Mouse (Mus musculus) cortical plate, adult 2 months (tissue): ENCODE data around the gene Zfp90. TPM values are rescaled to one million over a fixed set of nuclear protein-coding genes. Genes with fewer than 3 reads are reported as not detected.
"Not testable (repeated sequence)": the region's sequence is repeated elsewhere in the genome, so short reads cannot be mapped to it uniquely, and the experiment has no call there.

Experiments used
- H3K27ac ChIP-seq: fragments of 200-500 bp; 2 replicates; pipeline ENCODE4 v1.5.1; 2012; ENCODE audit warnings: low read length, control low read depth, inconsistent platforms; ENCODE audit not compliant: insufficient read depth
- H3K4me1 ChIP-seq: fragments of 200-500 bp; 2 replicates; pipeline ENCODE4 v1.6.1; 2011; ENCODE audit warnings: low read length; ENCODE audit not compliant: control insufficient read depth, insufficient read depth
- H3K4me3 ChIP-seq: fragments of 200-500 bp; 2 replicates; pipeline ENCODE4 v1.5.1; 2011; ENCODE audit warnings: mild to moderate bottlenecking, low read length, control low read depth; ENCODE audit not compliant: insufficient read depth
- CTCF ChIP-seq: fragments of 200-500 bp; IDR thresholded peaks from 2 replicates; pipeline ENCODE4 v1.5.1; 2011; ENCODE audit warnings: mild to moderate bottlenecking, control low read depth, low read length; ENCODE audit not compliant: insufficient read depth; ENCODE audit errors: extremely low read depth
- POLR2A ChIP-seq: fragments of 200-500 bp; IDR thresholded peaks from 2 replicates; pipeline ENCODE4 v1.6.1; 2011; ENCODE audit warnings: mild to moderate bottlenecking, low read length, control low read depth; ENCODE audit not compliant: insufficient read depth; ENCODE audit errors: extremely low read depth
- polyA plus RNA-seq: library from polyadenylated mRNA; depleted of rRNA; stranded (reverse); fragments of >200 nt; gene quantifications from 2 replicates; pipeline ENCODE4 v1.2.3, GENCODE M21; 2012

Zfp90 gene
- polyA plus RNA-seq, 1 experiment: 11.7 TPM

DNA sequence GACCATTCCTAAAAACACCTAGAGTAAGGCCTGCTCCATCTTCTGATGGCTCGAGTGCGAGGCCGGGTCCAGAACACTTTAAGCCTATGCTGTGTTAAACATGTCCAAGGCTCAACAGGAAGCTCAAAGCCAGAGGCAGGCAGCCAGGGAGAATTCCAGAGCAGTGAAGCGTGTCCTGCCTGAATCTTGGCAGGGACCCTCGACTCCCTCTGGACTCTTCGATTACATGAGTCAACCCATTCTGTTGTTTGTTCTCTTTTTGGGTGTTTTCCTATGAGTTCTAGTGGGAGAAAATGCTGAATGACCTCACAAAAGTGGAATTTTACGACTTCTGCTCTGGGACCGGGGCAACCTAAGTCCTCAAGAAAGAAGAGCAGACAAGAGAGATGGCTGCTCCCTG is 15.4 kb upstream of the Zfp90 start:
- Histone ChIP-seq H3K4me3 (no peak overlapping the region), H3K4me1 (no peaks in the 10 kb centered on the region), H3K27ac (no peak overlapping the region)
- TF ChIP-seq POLR2A: no peak
- TF ChIP-seq CTCF: no peak

DNA sequence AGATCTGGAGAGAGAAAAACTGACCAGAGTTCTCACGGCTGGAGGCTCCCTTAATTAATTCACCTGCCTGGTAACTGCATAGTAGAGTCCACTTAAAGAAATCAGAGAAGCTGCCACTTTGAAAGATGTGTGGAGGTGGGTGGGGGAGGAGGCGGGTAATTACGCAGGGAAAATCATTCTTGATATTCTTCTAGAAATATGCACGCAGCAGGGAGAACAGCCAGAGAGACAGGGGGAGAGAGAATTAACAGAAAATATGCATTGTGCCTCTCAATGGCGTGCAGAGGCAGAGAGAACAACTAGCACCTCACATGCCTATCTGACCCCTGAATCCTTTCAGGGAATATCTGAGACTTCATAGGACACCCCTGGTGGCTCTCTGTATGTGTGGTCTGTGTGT is 14.9 kb upstream of the Zfp90 start:
- no peak overlapping the region for H3K4me3 ChIP-seq
- no peaks in the 10 kb centered on the region for H3K4me1 ChIP-seq
- TF ChIP-seq CTCF (no peak), POLR2A (no peak)
- H3K27ac ChIP-seq: no peak overlapping the region

DNA sequence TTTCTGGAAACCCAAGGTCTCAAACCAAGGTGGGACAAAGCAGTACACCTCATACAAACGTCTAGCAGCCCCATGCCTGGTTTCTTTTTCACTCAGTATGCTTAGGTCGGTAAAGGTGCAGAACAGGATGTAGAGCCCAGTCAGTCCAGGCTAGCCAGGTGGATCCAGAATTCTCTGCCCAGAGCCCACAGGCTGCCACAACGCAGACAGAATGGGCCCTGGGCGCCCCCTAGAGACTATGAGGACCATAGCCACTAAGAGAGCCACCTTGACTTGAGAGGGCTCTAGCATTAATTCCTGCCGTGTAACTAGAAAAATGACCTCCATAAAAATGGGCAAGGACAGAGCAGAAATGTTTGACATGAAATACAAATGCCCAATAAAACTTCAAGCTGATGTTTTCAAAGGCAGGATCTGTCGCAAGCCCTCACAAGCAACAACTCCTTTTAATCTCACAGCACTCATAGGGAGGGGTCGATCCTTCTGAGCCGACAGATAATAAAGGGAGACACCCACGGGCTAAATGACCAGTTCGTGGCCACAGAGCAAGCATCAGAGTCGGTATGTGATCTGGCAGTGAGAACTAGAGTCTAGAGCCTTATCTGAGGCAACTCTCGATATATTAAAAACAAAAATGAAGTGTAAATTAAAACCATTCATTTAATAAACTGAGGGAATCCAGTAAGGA is 11.7 kb upstream of the Zfp90 start:
- TF ChIP-seq CTCF (peak; percentile 71), POLR2A (no peak)
- H3K4me3 ChIP-seq: no peak overlapping the region
- H3K27ac ChIP-seq: no peak overlapping the region
- H3K4me1 ChIP-seq: no peaks in the 10 kb centered on the region

DNA sequence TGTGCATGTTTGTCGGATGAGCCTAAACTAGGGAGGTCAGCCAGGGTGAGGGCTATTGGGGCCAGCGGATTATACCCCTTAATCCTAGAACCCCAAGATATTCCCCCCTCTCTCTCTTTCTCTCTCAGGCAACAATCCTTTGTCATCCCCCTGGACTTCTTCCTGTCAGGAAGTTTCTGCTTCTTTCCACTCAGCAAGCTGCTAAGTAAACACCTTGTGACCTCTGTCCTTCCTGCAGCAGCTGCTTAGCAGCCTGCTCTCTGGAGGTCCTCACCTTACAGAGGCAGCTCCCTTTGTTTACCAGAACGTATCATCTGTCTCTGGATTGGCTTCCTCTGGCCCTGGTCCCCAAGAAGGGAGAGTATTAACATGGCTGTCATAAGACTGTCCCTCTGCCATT is 10.3 kb upstream of the Zfp90 start:
- TF ChIP-seq POLR2A (no peak), CTCF (no peak)
- no peaks in the 10 kb centered on the region for H3K4me1 ChIP-seq
- no peak overlapping the region for H3K4me3 ChIP-seq
- no peak overlapping the region for H3K27ac ChIP-seq

DNA sequence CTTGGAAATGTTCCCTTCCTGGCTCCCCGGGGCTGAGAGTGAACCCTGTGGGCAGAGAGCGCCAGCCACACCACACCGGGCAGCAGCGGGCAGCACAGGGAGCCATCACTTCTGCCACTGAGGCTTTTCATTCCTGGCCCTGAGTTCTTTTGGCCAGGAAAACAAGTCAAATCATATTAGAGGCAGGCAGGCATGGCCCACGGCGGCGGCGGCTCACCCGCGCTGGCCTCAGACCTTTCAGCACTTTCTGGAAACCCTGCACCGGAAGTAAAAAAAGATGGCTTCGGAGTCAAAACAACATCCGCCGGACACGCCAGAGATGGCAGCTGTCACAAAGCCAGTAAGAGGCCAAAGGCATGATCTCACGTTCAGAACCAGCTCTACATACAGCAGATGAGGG is 9.3 kb upstream of the Zfp90 start:
- Histone ChIP-seq H3K4me3 (no peak overlapping the region), H3K4me1 (no peaks in the 10 kb centered on the region), H3K27ac (no peak overlapping the region)
- no peak for TF ChIP-seq POLR2A
- no peak for TF ChIP-seq CTCF

DNA sequence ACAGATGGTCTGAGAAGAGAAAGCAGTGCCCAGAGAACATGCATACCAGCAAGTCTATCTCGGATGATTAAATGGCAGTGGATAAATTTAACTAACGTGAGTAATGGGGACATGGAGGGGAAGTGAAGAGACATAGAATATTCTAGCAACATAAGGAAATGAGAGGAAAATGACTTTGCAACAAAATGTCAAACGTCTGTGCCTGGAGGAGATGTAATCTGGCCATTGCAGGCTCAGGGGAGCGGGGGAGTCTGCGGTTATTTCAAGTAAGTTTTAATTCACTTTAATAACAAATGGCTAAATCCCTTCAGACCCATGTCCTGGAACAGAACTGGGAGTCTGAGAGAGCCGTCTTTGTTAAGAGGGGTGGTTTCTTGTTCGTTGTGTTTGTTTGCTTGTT is 5.1 kb upstream of the Zfp90 start:
- Histone ChIP-seq H3K4me3 (no peak overlapping the region), H3K4me1 (no peaks in the 10 kb centered on the region), H3K27ac (no peak overlapping the region)
- no peak for TF ChIP-seq CTCF
- no peak for TF ChIP-seq POLR2A

DNA sequence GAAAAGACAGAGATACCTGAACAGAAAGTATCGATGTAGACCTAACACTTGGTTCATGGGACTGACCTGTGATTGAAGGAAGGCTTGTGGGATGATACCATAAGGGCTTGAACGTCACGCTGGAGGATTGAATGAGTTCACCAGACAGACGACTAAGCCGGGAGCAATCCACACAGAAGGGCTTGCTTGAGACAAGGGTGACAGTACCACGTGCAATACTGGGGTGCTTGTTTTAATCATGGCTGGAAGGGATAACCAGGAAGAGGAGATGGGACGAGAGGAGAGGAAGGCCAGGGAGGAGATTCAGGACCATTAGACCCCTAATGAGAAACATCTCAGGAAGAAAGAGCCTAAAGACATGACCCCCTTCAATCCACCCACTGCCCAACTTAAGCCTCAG is 4.6 kb upstream of the Zfp90 start:
- Histone ChIP-seq H3K4me1 (no peaks in the 10 kb centered on the region), H3K4me3 (no peak overlapping the region), H3K27ac (no peak overlapping the region)
- TF ChIP-seq CTCF (no peak), POLR2A (no peak)

DNA sequence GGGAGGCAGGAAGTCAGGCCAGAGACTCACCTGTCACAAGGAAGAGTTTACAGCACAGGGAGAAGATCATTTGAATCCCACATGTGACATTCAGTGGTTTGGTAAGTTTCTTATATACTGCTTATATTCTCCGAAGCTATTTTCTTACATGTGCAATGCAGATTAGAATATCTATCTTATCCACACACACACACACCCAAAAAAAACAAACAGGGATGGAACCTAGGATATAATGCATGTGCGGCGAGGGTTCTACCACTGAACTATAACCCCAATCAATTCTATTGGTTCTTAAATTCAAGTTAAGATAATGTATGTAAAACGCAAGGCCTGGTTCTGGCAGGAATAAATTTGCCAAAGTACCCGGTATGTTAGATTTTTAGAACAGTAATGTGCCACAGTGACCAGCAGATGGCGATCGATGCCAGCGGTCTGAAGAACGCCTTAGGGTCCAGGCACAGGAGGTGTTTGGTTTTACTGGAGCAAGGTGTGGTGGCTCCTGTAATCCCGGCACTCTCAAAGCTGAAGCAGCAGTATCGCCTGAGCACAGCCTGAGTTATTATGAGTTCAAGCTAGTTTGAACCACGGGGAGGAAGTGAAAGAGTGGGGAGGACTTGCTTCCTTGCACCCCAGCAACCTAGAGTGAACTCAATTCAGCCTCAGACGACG is 3.2 kb upstream of the Zfp90 start:
- TF ChIP-seq POLR2A (no peak), CTCF (peak; percentile 90)
- no peak overlapping the region for H3K4me3 ChIP-seq
- no peaks in the 10 kb centered on the region; the same call in 1 of the 2 replicates for H3K4me1 ChIP-seq
- H3K27ac ChIP-seq: no peak overlapping the region

DNA sequence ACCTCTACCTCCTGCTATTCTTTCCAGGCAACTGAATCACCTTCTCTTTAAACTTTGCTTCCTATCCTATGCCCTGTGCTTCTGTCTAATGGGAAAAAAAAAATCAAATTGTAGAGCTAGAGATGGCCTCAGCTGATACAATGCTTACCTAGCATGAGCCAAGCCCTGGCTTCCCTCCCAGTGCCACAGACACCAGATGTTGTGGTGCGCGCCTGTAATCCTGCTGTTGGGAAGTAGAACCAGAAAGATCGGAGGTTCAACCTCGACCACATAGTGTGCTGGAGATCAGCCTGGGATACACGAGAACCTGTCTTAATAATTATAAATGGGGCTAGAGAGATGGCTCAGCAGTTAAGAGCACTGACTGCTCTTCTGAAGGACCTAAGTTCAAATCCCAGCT is 2.6 kb downstream of the Zfp90 start:
- TF ChIP-seq POLR2A: no peak
- Histone ChIP-seq H3K4me3 (no peak overlapping the region), H3K4me1 (no peaks in the 10 kb centered on the region; the same call in 1 of the 2 replicates), H3K27ac (no peak overlapping the region)

DNA sequence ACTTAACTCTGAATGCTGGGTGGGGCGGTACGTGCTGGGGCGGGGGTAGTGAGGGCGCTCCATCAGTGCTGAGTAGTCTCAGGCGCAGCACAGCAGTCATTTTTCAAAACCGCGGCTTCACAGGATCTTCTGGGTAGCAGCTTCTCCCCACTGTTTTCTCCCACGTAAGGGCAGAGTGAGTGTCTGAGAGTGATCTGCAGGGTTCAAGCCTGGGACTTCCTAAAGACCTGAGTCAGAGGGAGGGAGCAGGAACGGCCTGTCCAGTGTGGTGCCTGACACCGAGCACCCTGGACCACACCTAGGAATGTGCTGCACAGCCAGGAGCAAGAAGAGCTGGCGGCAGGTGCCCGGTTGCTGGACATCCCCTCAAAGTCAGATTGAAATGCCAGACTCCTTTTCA is 16.0 kb downstream of the Zfp90 start:
- Histone ChIP-seq H3K4me3 (no peak overlapping the region), H3K4me1 (no peaks in the 10 kb centered on the region), H3K27ac (no peak overlapping the region)
- no peak for TF ChIP-seq CTCF
- no peak for TF ChIP-seq POLR2A

DNA sequence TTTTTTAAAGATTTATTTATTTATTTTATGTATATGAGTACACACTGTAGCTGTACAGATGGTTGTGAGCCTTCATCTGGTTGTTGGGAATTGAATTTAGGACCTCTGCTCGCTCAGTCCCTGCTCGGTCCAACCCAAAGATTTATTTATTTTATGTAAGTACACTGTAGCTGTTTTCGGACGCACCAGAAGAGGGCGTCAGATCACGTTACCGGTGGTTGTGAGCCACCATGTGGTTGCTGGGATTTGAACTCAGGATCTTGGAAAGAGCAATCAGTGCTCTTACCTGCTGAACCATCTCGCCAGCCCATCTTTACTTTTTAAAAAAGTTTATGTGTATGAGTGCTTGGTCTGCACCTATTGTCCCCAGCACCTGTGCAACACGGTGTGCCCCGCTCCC is 16.8 kb downstream of the Zfp90 start:
- not testable (repeated sequence) for H3K4me1 ChIP-seq, H3K4me3 ChIP-seq

More for the DNA sequence above, 16.8 kb downstream of the Zfp90 start:
- H3K27ac ChIP-seq: not testable (repeated sequence)
